Mouse (Mus musculus) mouse trophoblast stem cell (cell line): ENCODE data around the gene Smurf1.

ENCODE experiments used
- in situ Hi-C, 2 experiments: fragments of 300-500 bp; cut with MseI, MboI; formaldehyde crosslinking; loops; 2 replicates in 1 of 2; 3 replicates in 1 of 2; pipeline ENCODE4 v1.15.1; 2025

Smurf1 gene

DNA sequence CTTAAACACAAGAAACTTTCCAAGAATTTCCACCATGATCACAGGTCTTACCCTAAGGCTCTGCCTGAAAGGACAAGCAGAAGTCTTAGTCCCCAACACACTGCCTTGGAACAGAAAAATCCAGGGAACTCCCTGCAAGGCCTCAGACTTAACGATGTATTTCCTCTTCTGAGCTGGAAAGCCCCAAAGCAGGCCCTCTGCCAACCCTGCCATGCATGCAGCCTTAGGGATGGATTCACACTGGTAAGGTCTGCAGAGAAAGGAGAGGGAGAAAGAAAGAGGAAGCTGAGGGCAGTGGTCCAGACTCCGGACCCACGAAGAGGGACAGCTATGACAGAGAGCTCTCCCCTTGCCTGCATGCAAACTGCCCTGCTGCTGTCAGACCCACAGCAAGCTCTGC is 2.2 kb downstream of the Smurf1 start:
- in situ Hi-C loops, result no loop called here

GRCm38 (mm10) chr5:144958271-144958670 is 7.4 kb downstream of the Smurf1 start:
- in situ Hi-C loops, result no loop called here

DNA sequence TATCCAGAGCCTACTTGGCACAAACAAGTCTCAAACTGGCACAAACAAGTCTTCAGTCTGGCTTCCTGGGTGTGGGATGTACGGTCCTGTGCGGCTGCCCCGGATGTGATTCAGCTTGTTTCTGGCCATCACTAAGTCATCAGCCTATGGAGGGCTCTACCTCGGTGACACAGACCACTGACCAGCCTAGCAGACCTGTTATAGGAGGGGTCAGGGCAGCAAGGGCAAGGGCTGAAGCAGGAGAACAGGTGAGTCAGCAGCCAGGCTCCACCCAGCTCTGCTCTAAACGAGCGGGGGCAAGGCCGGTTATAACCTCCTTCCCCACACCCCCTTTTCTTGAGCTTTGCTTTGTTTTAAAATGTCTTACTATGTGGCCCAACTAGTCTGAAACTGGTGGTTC is 11.2 kb downstream of the Smurf1 start:
- in situ Hi-C loops, result no loop called here

- in situ Hi-C loops, result no loop called here
Observed at GRCm38 (mm10) chr5:144952592-144952991, 13.1 kb downstream of the Smurf1 start.

DNA sequence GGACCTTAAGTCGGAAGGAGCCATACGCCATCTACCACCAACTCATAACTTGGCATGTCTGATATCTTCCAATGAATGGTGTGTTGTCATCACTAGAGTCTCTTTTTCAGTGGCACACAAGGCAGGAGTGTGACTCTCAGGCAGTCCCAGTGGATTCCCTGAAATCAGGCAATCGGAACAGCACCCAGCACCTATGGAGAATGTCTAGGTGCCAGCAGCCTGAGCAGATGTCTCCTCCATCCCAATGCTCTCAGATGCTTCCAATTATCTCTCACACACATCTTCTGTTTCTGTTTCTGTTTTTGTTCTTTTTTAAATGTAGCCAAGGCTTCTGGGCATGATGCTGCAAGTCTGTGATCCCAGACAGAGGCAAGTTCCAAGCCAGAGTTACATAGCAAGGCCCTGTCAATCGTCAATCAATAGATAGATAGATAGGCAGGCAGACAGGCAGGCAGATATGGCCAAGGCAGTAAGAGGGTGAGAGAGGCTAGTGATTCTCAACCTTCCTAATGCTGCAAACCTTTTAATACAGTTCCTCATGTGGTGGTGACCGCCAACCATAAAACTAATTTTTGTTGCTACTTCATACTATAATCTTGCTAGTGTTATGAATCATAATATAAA is 15.1 kb downstream of the Smurf1 start:
- in situ Hi-C loops, result no loop called here

- in situ Hi-C loops, result no loop called here
Observed at GRCm38 (mm10) chr5:144949856-144950255, 15.8 kb downstream of the Smurf1 start.

- in situ Hi-C loops, result no loop called here
Observed at GRCm38 (mm10) chr5:144948422-144948821, 17.2 kb downstream of the Smurf1 start.

GRCm38 (mm10) chr5:144948002-144948401 is 17.6 kb downstream of the Smurf1 start:
- in situ Hi-C loops, result no loop called here

- in situ Hi-C loops, result no loop called here
Observed at GRCm38 (mm10) chr5:144946032-144946431, 19.6 kb downstream of the Smurf1 start.

DNA sequence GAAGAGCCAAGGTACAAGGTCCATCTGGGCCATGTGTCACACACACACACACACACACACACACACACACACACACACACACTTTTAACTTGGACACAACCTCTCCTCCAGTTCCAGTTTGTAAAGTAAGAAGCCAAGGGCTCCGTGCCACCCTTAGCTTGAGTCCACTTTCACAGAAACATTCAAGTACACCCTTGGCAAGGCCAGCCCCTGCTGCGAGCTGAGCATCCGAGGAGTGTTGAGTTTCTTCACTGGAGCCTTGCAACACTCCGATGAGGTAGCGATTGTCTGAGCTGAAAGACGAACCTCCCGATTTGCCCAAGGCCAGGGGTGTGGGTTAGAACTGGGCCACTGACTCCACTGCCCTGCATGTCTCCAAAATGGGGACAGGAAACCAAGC is 20.7 kb downstream of the Smurf1 start:
- in situ Hi-C loops, result no loop called here

GRCm38 (mm10) chr5:144944370-144944769 is 21.3 kb downstream of the Smurf1 start:
- in situ Hi-C loops, result no loop called here

DNA sequence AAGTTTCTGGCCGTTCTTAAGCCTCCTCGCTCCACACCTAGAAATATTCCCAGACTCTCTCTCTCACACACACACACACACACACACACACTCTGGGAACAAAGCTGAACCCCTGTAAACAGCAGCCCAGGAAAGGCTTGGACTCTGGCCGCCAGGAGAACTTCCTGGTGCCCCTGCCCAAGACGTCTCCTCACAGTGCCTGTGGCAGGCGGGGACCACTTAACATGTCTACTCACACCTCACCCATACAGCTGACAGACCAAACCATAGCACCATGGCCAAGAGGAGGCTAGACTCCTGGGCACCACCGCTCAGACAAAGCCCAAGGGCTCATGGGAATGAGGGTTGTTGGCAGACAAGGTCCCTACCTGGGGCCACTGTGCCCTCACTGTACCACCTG is 22.3 kb downstream of the Smurf1 start:
- in situ Hi-C loops, result no loop called here

- in situ Hi-C loops, result no loop called here
Observed at GRCm38 (mm10) chr5:144942431-144942830, 23.2 kb downstream of the Smurf1 start.

DNA sequence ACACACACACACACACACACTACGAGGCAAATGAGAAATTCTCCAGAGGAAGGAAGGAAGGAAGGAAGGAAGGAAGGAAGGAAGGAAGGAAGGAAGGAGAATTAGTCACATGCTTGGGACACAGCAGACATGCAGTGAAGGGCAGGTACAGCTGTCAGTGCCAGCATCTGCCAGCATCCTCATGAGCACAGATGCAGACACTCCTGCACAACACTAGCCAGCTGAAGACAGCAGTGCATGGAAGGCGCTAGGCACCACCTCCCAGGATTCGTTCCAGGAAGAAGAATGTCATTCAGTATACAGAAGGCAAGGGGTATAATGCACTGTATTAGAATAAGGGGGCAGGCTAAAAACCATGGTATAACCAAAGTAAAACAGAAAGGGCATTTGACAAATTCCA is 24.7 kb downstream of the Smurf1 start:
- in situ Hi-C loops, result no loop called here

DNA sequence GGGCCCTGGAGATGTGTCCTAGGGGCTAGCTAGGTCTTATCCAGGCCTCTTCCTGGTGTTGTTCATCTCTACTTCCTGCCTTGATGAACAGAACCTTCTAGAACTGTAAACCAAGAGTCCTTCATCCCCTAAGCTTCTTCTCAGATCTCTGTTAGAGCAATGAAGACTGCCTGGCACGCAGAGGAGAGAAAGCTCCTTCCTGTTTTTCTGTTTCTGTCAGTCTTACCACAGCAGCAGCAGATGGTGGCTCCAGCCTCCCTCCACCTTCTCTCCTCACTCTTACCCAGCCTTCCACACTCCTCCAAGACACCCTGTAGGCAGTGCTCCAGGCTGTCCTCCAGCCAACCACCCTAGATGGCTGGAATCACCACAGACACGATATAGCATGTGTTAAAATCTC is 28.3 kb downstream of the Smurf1 start:
- in situ Hi-C loops, result no loop called here

DNA sequence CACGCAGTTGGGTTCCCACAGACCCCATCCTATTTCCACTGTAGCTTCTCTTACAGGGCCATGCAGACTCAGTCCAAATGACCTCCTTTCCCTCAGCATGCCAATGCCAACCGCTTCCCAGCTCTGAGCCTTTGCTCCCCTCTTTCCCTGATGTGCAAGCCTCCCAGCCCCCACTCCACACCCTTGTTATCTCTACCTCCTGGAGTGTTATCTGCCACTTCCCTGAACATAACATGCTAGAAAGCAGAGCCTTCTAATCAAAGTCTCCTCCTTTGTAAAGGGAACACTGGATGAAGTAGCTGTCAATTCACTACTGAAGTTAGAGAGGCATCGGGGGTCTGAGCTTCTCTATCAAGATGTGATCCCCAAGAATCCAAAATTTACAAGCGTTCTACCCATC is 32.2 kb downstream of the Smurf1 start:
- in situ Hi-C loops, result no loop called here

- in situ Hi-C loops, result no loop called here
Observed at GRCm38 (mm10) chr5:144931841-144932240, 33.8 kb downstream of the Smurf1 start.

DNA sequence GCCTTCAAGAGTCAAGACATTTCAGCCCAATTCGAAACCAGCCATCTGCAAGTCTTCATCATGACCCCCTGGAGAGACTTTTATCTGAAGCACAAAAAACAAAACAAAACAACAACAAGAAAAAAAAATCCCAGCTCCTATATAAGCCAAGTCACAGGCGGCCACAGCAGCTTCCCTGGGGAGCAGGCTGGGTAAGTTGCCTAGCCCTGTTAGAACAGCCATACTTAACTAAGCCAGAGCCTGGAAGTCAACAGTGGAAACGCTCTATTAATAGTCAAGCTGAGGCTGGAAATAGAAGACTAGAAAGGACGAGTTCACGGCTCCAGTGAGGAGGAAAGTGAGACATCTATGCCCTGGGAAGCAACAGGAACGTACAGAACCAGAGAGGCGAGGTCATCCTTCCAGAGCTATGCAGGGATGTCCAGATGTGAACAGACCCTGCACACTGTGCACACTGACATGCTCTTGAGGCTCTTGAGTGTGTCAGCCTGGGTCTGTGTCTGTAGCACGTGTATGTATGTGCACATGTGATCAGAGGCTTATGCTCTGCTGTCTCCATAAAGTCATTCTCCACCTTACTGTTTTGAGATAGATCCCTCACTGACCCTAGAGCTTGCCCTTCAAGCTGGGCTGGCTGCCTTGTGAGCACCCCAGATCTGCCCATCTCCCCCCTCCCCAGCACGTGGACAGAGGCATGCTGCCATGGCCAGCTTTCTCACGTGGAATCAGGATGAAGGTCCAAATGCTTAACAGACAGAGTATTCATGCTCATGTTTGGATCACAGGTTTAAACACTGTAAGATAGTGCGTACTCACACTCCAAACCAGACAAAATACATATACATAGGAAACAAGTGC is 36.6 kb downstream of the Smurf1 start:
- in situ Hi-C loops, result no loop called here

DNA sequence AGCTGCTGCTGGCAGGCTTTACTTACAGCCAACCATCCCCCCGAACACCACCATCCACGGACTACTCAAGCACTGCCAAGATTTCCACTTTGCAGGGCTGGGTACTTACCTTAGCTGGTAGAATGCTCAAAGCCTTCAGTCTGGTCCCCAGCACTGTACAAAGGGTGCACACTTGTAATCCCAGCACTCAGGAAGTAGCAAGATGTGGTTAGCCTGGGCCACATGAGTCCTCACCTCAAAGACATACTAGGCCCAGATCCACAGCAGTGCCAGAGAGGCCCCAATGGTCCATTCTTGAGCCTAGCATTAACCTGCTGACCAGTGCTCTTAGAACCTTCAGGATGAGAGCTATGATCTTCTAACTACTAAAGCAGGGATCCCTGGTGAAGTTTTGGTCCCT is 39.4 kb downstream of the Smurf1 start:
- in situ Hi-C loops, result no loop called here

DNA sequence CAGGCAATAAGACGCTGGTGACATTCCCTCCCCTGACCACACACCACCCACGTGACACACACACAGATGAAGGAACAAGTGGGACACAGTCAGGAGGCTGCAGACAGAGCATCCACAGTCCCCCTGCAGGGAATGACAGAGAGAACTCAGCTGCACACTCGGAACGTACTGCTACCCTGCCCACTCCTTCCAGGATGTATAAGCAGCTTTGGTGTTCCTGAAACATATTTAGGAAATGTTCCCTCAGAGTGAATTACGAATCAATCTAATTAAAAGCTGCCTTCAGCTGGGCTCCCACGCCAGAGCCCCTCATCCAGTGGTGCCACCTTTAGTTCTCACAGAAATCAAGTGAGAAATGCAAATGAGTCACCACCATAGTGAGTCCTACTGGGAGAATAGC is 42.3 kb downstream of the Smurf1 start:
- in situ Hi-C loops, result no loop called here

DNA sequence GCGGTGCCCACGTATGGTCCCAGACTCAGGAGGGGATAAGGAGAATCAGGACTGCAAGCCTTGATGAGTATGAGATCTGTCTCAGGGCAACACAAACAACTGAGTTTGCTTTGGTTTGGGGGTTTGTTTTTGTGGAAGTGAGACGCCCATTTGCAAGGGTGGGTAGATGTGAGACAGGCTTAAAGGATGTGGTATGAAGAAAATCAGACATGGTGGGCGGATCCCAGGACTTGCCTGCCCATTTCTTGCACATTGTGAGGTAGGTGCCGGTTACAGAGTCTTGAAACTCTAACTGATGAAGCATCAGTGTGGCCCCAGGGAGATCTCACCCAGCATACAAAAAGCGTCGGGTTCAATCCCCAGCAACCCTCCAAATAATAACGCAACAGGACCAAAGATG is 45.9 kb downstream of the Smurf1 start:
- in situ Hi-C loops, result no loop called here

DNA sequence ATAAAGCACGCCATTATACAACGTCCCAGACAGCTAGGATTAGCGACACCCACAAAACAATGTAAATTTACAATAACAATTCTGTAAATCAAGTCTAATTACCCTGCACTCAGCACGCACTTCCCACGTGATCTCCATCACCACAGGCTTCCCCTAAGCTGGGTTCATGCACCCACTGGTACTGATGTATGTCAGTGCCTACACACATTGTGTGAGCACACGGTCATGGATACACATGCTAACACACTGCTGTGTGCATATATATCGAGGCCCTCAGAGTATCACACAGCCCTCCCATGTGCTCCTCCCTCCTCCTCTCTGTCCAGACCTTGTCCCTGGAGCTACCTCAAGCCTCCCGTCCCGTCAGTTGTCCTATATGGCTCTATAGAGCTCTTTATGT is 46.5 kb downstream of the Smurf1 start:
- in situ Hi-C loops, result no loop called here

GRCm38 (mm10) chr5:144918204-144918603 is 47.4 kb downstream of the Smurf1 start:
- in situ Hi-C loops, result no loop called here
